Mouse (Mus musculus): ENCODE data around the gene Edn1.

GRCm38 (mm10) chr13:42334981-42335380 lies 33.7 kb downstream of the Edn1 start:
- TF ChIP-seq POLR2A (IDR thresholded peaks at IDR 0.05; ENCODE audit: low read depth, low read length) (no peak), CTCF (conservative IDR thresholded peaks at IDR 0.05; ENCODE audit: insufficient read depth, insufficient read length, low read depth, low read length) (no peak)
